Mouse (Mus musculus) liver, embryonic 14 days (tissue): Measurements from ENCODE around the gene Ap3d1. TPM values are rescaled to one million over a fixed set of nuclear protein-coding genes. Genes with fewer than 3 reads are reported as not detected.

Experiments used
- polyA plus RNA-seq: library from polyadenylated mRNA; depleted of rRNA; stranded (reverse); fragments of >200 nt; gene quantifications from 2 replicates; pipeline ENCODE4 v1.2.3, GENCODE M21; 2012; rRNA removed

Ap3d1 gene
- polyA plus RNA-seq: 22.8 and 25.7 TPM in 2 replicates

DNA sequence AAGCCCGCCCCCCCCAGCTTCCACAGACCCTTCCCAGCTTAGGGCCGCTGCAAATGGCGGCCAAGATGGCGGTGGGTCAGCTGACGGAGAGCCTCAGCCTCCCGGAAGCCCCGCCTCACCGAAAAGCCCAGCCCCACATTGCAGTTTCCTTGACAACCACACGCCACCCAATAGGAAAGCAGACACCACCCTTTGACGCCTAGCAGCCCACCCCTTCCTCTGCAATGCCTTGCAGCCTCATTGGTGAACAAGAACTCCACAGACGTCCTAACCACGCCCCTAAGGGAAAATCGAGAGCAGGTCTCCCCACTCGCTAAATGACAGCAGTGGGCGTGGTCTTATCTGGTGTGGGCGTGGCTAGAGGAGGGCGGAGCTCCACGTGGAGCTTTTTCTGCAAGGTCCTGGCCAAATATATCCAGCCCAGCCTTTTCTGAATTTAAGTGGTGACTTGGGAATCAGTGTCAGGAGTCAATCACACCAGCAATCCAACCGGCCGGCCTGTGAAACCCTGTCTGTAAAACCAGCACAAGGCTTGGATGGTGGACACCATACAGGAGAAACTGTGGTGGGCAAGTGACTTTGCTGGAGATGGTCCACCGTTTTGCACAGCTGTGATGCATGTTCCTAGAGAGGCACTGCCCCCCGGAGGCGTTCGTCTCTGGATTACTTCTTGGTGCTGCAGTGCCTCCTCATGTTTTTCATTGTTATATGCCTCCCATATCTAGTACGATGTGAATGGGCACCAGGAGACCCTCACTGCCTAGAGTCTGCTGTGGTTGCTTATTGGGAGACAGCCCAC lies at the start of gene Ap3d1:
Ap3d1 (minus strand) TSS at position 85 of the 799 bp plus-strand sequence.

DNA sequence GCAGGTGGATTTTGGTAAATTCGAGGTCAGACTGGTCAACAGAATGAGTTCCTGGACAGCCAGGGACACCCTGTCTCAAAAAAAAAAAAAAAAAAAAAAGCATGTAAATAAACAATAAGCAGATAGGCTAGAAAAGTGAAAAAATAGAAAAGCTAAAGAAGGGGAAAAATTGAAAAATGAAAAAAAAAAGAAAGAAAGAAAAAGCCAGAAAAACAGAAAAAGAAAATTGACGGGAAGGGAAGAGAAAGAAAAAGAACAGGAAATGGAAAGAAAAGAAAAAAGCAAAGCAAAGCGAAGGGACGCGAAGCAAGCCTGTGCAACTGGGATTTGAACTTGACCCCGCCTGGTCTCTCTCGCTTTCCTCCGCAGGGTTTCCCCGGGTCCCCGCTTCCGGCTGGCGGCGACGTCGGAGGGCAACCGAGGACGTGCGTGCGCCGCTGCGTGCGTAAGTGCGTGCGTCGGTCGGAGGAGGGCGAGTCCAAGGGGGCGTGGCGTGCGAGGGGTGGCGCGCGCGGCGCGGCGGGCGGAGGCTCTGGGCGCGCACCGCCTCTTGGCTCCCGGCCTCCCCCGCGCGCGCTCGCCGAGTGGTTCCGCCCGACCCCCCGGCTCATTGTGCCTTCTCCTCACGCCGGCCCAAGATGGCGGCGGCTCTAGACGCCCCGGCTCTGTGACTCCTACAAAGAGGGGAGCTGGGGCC lies 12.7 kb upstream of the Ap3d1 start, which contains the start of gene Dot1l:
Dot1l (plus strand) TSS at position 613 of the 697 bp plus-strand sequence.

DNA sequence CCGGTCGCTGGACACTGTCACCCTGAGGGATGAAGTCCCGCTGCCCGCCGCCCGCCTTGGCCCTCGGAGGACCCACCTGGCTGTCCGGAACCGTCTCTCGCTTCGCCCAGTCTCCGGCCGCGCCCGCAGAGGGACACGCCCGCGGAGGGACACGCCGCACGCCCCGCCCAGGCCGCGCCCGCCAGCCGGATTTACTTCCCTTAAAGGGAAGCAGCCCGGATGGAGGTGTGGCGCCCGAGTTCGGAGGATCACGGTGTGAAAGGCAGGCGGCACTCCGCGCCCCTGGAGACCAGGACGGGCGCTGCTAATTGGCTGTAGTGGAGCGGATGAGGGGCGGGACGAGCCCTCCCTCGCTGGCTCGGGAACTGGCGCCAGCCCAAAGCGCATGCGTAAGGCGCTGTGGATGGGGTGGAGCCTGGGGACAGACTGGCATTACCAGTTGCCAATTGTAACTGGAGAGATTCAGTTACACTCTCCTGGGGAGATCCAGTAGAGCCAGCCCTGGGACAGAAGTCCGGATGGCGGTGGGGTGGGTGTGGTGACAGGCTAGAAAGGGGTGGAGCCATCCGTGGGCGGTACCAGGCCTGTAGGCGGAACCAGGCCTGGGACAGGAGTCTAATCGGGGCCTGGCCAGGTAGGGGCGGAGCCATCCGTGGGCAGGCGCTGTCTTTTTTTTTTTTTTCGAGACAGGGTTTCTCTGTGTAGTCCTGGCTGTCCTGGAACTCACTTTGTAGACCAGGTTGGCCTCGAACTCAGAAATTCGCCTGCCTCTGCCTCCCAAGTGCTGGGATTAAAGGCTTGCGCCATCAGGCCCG lies 40.1 kb downstream of the Ap3d1 start, which contains the start of the genes Mob3a and Izumo4:
Mob3a (minus strand) TSS at position 257 of the 815 bp plus-strand sequence.
Izumo4 (plus strand) TSS at position 464 of the 815 bp plus-strand sequence.

DNA sequence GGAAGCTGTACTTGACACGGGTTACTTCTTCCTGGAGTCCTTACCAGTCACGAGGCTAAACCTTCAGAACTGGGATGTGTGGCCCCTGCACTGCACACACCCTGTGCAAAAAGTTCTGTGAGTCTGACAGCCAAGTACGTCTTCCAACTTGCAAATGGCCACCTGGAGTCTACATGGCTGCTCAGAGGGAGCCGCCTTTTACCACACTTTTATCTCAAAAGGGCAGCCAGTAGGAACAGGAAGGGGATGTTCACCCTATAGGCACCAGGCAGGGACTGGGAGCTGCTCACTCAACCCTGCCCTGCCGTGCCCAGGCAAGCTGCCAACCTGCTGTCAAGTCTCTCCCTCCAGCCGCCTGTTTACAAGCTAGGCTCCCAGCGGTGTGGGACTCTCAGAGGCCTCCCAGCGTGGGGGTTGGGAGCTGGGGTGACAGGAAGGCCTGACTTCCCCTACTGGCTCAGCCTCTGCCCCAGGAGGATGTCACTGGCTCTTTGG lies 64.1 kb downstream of the Ap3d1 start, which contains the start of gene Mknk2:
Mknk2 (minus strand) TSS at position 171 of the 495 bp plus-strand sequence.

Other genes with a start within 250 kb of the Ap3d1 start
- 0.02 TPM in 2 replicates for gene Onecut3, start 247.4 kb downstream of the Ap3d1 start, polyA plus RNA-seq
- 0.01 and 0.02 TPM in 2 replicates for gene Atp8b3, start 203.1 kb downstream of the Ap3d1 start, polyA plus RNA-seq
- 16.8 and 19.0 TPM in 2 replicates for gene Rexo1, start 180.7 kb downstream of the Ap3d1 start, polyA plus RNA-seq
- gene Klf16, start 164.9 kb downstream of the Ap3d1 start, polyA plus RNA-seq: 12.0 and 13.6 TPM in 2 replicates
- 34.0 and 39.9 TPM in 2 replicates for gene Abhd17a, start 151.9 kb downstream of the Ap3d1 start, polyA plus RNA-seq
- gene Scamp4, start 139.4 kb downstream of the Ap3d1 start, polyA plus RNA-seq: 16.7 and 22.6 TPM in 2 replicates
- 4.5 and 5.6 TPM in 2 replicates for gene Adat3, start 139.4 kb downstream of the Ap3d1 start, polyA plus RNA-seq
- gene Gm49322, start 136.2 kb downstream of the Ap3d1 start, polyA plus RNA-seq: 1.0 and 1.4 TPM in 2 replicates
- 45.6 and 48.1 TPM in 2 replicates for gene Csnk1g2, start 119.4 kb downstream of the Ap3d1 start, polyA plus RNA-seq
- gene Btbd2, start 85.2 kb downstream of the Ap3d1 start, polyA plus RNA-seq: 7.5 and 8.3 TPM in 2 replicates
- 49.3 and 57.7 TPM in 2 replicates for gene Mknk2, start 64.2 kb downstream of the Ap3d1 start, polyA plus RNA-seq
- 11.6 and 12.9 TPM in 2 replicates for gene Mob3a, start 40.3 kb downstream of the Ap3d1 start, polyA plus RNA-seq
- 8.7 and 9.9 TPM in 2 replicates for gene Izumo4, start 40.1 kb downstream of the Ap3d1 start, polyA plus RNA-seq
- gene Dot1l, start 12.9 kb upstream of the Ap3d1 start, polyA plus RNA-seq: 6.3 and 11.7 TPM in 2 replicates
- 36.9 and 42.4 TPM in 2 replicates for gene Sf3a2, start 55.9 kb upstream of the Ap3d1 start, polyA plus RNA-seq
- 44.3 and 48.4 TPM in 2 replicates for gene Plekhj1, start 56.4 kb upstream of the Ap3d1 start, polyA plus RNA-seq
- 0.31 and 0.32 TPM in 2 replicates for gene Amh, start 63.0 kb upstream of the Ap3d1 start, polyA plus RNA-seq
- 0.03 and 0.50 TPM in 2 replicates for gene Jsrp1, start 71.2 kb upstream of the Ap3d1 start, polyA plus RNA-seq
- gene Oaz1, start 84.4 kb upstream of the Ap3d1 start, polyA plus RNA-seq: 574 and 704 TPM in 2 replicates
- gene Lingo3, start 101.8 kb upstream of the Ap3d1 start, polyA plus RNA-seq: not detected in 2 replicates
- 222 and 233 TPM in 2 replicates for gene Lsm7, start 112.9 kb upstream of the Ap3d1 start, polyA plus RNA-seq
- 58.7 and 66.2 TPM in 2 replicates for gene Sppl2b, start 113.0 kb upstream of the Ap3d1 start, polyA plus RNA-seq
- gene Tmprss9, start 129.6 kb upstream of the Ap3d1 start, polyA plus RNA-seq: 0.02 and 0.05 TPM in 2 replicates
- gene Timm13, start 158.7 kb upstream of the Ap3d1 start, polyA plus RNA-seq: 99.7 and 111 TPM in 2 replicates
- gene Lmnb2, start 176.0 kb upstream of the Ap3d1 start, polyA plus RNA-seq: 11.5 and 11.8 TPM in 2 replicates
- 2.1 and 2.2 TPM in 2 replicates for gene Gadd45b, start 187.8 kb upstream of the Ap3d1 start, polyA plus RNA-seq